Mouse (Mus musculus) brain, embryonic 14.5 days (tissue): ENCODE results near the gene Osbpl8.

Experiments
- CTCF ChIP-seq: fragments of 200-500 bp; IDR thresholded peaks from 2 replicates; pipeline ENCODE4 v1.5.1; 2012; ENCODE audit warnings: inconsistent platforms, mild to moderate bottlenecking, moderate library complexity, borderline replicate concordance; ENCODE audit not compliant: insufficient read depth, insufficient read length; ENCODE audit errors: extremely low read depth
- POLR2A ChIP-seq: fragments of 200-500 bp; IDR thresholded peaks from 2 replicates; pipeline ENCODE4 v1.6.1; 2012; ENCODE audit warnings: mild to moderate bottlenecking, inconsistent platforms, borderline replicate concordance; ENCODE audit not compliant: poor library complexity, insufficient read depth, insufficient read length, severe bottlenecking; ENCODE audit errors: extremely low read depth

GRCm38 (mm10) chr10:111127388-111127787, 37.2 kb upstream of the Osbpl8 start:
- TF ChIP-seq POLR2A = no peak
- no peak for TF ChIP-seq CTCF
